Mouse (Mus musculus): ENCODE data around the gene Slco1a5.
"Not testable (repeated sequence)": the region's sequence is repeated elsewhere in the genome, so short reads cannot be mapped to it uniquely, and the experiment has no call there.

Slco1a5 gene

GRCm38 (mm10) chr6:142322881-142323280, at the start of gene Slco1a5:
Gene Slco1a5 (minus strand): TSS chr6:142322981.
- DNase-seq (ENCODE audit: low spot score in 2 of 2), result no peak

GRCm38 (mm10) chr6:142369568-142369967, 46.8 kb upstream of the Slco1a5 start:
- DNase-seq (ENCODE audit: low spot score in 2 of 2), result no peak

GRCm38 (mm10) chr6:142367565-142367964, 44.8 kb upstream of the Slco1a5 start:
- no peak for DNase-seq (ENCODE audit: low spot score in 2 of 2)

- DNase-seq (ENCODE audit: low spot score in 2 of 2), result no peak
Measured at GRCm38 (mm10) chr6:142366473-142367018, 43.8 kb upstream of the Slco1a5 start.

- no peak for DNase-seq (ENCODE audit: low spot score in 2 of 2)
Measured at GRCm38 (mm10) chr6:142365742-142366472, 43.1 kb upstream of the Slco1a5 start.

- no peak for DNase-seq (ENCODE audit: low spot score in 2 of 2)
Measured at GRCm38 (mm10) chr6:142363019-142363576, 40.3 kb upstream of the Slco1a5 start.

- DNase-seq (ENCODE audit: low spot score in 2 of 2), result no peak
Measured at GRCm38 (mm10) chr6:142362036-142362435, 39.3 kb upstream of the Slco1a5 start.

GRCm38 (mm10) chr6:142357106-142357505, 34.3 kb upstream of the Slco1a5 start:
- no peak for DNase-seq (ENCODE audit: low spot score in 2 of 2)

GRCm38 (mm10) chr6:142352099-142352498, 29.3 kb upstream of the Slco1a5 start:
- DNase-seq (ENCODE audit: low spot score in 2 of 2), result not testable (repeated sequence)

- no peak for DNase-seq (ENCODE audit: low spot score in 2 of 2)
Measured at GRCm38 (mm10) chr6:142347431-142348385, 24.9 kb upstream of the Slco1a5 start.

- no peak for DNase-seq (ENCODE audit: low spot score in 2 of 2)
Measured at GRCm38 (mm10) chr6:142346181-142347110, 23.7 kb upstream of the Slco1a5 start.

GRCm38 (mm10) chr6:142345440-142346038, 22.8 kb upstream of the Slco1a5 start, which contains the start of gene Pyroxd1:
Gene Pyroxd1 (plus strand): TSS chr6:142345654.
- peak; percentile 93 to 94 for DNase-seq (ENCODE audit: low spot score in 2 of 2)

- peak; percentile 74 to 75 for DNase-seq (ENCODE audit: low spot score in 2 of 2)
Measured at GRCm38 (mm10) chr6:142343561-142343960, 20.8 kb upstream of the Slco1a5 start.

GRCm38 (mm10) chr6:142339576-142339975, 16.8 kb upstream of the Slco1a5 start:
- DNase-seq (ENCODE audit: low spot score in 2 of 2), result no peak

GRCm38 (mm10) chr6:142338961-142339360, 16.2 kb upstream of the Slco1a5 start:
- no peak for DNase-seq (ENCODE audit: low spot score in 2 of 2)

- DNase-seq (ENCODE audit: low spot score in 2 of 2), result no peak
Measured at GRCm38 (mm10) chr6:142329201-142329600, 6.4 kb upstream of the Slco1a5 start.

GRCm38 (mm10) chr6:142326598-142326997, 3.8 kb upstream of the Slco1a5 start:
- DNase-seq (ENCODE audit: low spot score in 2 of 2), result no peak

GRCm38 (mm10) chr6:142317106-142317505, 5.7 kb downstream of the Slco1a5 start:
- DNase-seq (ENCODE audit: low spot score in 2 of 2), result no peak

- DNase-seq (ENCODE audit: low spot score in 2 of 2), result no peak
Measured at GRCm38 (mm10) chr6:142314285-142314684, 8.5 kb downstream of the Slco1a5 start.

- no peak for DNase-seq (ENCODE audit: low spot score in 2 of 2)
Measured at GRCm38 (mm10) chr6:142305076-142305475, 17.7 kb downstream of the Slco1a5 start.

Data from right cerebral cortex, postnatal 10 days (tissue).